Comparison of ENCODE assay signal across 22 mouse cellular contexts in genomic region chr8:117417830-117418229, GRCm38 (mm10).
"Had no signal": no experiment of that assay in that cellular context is flagged by ENCODE, and none has a peak within 500 bp of the region (broad histone marks: within the 10 kb centered on the region; RNA-seq: fewer than 3 reads in every experiment).

No protein-coding gene starts in this region.

- H3K9me3 ChIP-seq: heart, embryonic 10.5 days; heart, embryonic 13.5 days; heart, embryonic 15.5 days; hindbrain, embryonic 13.5 days; hindbrain, embryonic 15.5 days; limb, embryonic 13.5 days; limb, embryonic 15.5 days had no signal

- ATAC-seq: forebrain, postnatal 0 days; hindbrain, postnatal 0 days; intestine, embryonic 16.5 days had no signal

- H3K27ac ChIP-seq: heart, embryonic 10.5 days; heart, embryonic 13.5 days; heart, embryonic 15.5 days; hindbrain, embryonic 13.5 days; hindbrain, embryonic 15.5 days; hindbrain, postnatal 0 days; limb, embryonic 13.5 days; limb, embryonic 15.5 days had no signal

- H3K4me3 ChIP-seq: heart, embryonic 10.5 days; heart, embryonic 13.5 days; heart, embryonic 15.5 days; hindbrain, embryonic 13.5 days; hindbrain, embryonic 15.5 days; limb, embryonic 13.5 days; limb, embryonic 15.5 days had no signal

- H3K4me2 ChIP-seq: heart, embryonic 13.5 days; heart, embryonic 15.5 days; hindbrain, embryonic 13.5 days; hindbrain, embryonic 15.5 days; limb, embryonic 13.5 days; limb, embryonic 15.5 days had no signal

- DNase-seq: forebrain, postnatal 0 days; gastrocnemius, postnatal 14 days; gastrocnemius, postnatal 36 days; heart, adult 18-20 months; heart, postnatal 14 days; heart, postnatal 36 days; kidney, adult 11 months; kidney, adult 8-10 months; kidney, postnatal 10 days; kidney, postnatal 25 days; layer of hippocampus, adult 9-11 months; layer of hippocampus, postnatal 36 days; left cerebral cortex, postnatal 4 days had no signal

- H3K27me3 ChIP-seq: heart, embryonic 13.5 days; heart, embryonic 15.5 days; hindbrain, embryonic 13.5 days; hindbrain, embryonic 15.5 days; limb, embryonic 13.5 days; limb, embryonic 15.5 days had no signal

- H3K9ac ChIP-seq: forebrain, postnatal 0 days; heart, embryonic 13.5 days; heart, embryonic 15.5 days; hindbrain, embryonic 13.5 days; hindbrain, embryonic 15.5 days; limb, embryonic 13.5 days; limb, embryonic 15.5 days had no signal
